8 mouse cellular contexts compared by ENCODE assay signal in genomic region chr11:75630645-75631229, GRCm38 (mm10). TPM values are rescaled to one million over a fixed set of nuclear protein-coding genes. Genes with fewer than 3 reads are reported as not detected.
DNase-seq lines count a peak whose midpoint lies in the region; ATAC-seq lines count a peak whose summit lies in the region.

Gene Inpp5k (plus strand): TSS chr11:75630988.

- ATAC-seq in hindbrain, embryonic 16.5 days, result peak; percentile 100

- H3K4me3 ChIP-seq in hindbrain, embryonic 16.5 days (ENCODE audit: low read length), result peak within 1 kb of the TSS; percentile 75
- peak within 1 kb of the TSS; percentile 99 for H3K4me3 ChIP-seq in macrophage (ENCODE audit: inconsistent target)

- peaks cover 19% of the 10 kb centered on the region; the same call in 1 of the 2 replicates for H3K36me3 ChIP-seq in hindbrain, embryonic 16.5 days (ENCODE audit: control insufficient read depth, insufficient read depth, low read length)
- peaks cover 49% of the 10 kb centered on the region for H3K36me3 ChIP-seq in macrophage (ENCODE audit: inconsistent target)

- peak within 1 kb of the TSS; percentile 82 for H3K27ac ChIP-seq in hindbrain, embryonic 16.5 days (ENCODE audit: low read depth, low read length)
- H3K27ac ChIP-seq in macrophage, result peak within 1 kb of the TSS; percentile 69

- peaks cover 29% of the 10 kb centered on the region for H3K79me2 ChIP-seq in macrophage (ENCODE audit: inconsistent target)

- H3K4me1 ChIP-seq in hindbrain, embryonic 16.5 days (ENCODE audit: control insufficient read depth, insufficient read depth, low read depth, low read length), result peaks cover 16% of the 10 kb centered on the region

- H3K9ac ChIP-seq in hindbrain, embryonic 16.5 days (ENCODE audit: low read depth, low read length), result peak within 1 kb of the TSS; percentile 75

- no peaks in the 10 kb centered on the region for H3K27me3 ChIP-seq in hindbrain, embryonic 16.5 days (replicated peaks; ENCODE audit: control insufficient read depth, insufficient read depth, low read length)

- WGBS in hindbrain, embryonic 16.5 days, result under 1% methylated on average over 41 of the region's 53 CpGs
- under 1% methylated on average over 51 of the region's 53 CpGs for WGBS in macrophage (ENCODE audit: missing documents)

- peak within 1 kb of the TSS; percentile 85 for H3K4me2 ChIP-seq in hindbrain, embryonic 16.5 days (ENCODE audit: low read length)

- DNase-seq in WW6 (ENCODE audit: low read depth, low spot score), result peak; percentile 99
- peak; percentile 87 to 93 for DNase-seq in cerebellum, postnatal 4 days (ENCODE audit: low spot score in 2 of 2)
- DNase-seq in gastrocnemius, adult 18-20 months (ENCODE audit: low spot score), result peak; percentile 97
- DNase-seq in left cerebral cortex, adult 18-20 months (ENCODE audit: low spot score in 2 of 2), result peak; percentile 94 to 98
- peak; percentile 99 for DNase-seq in right cerebral cortex, adult 18-20 months
- peak; percentile 74 for DNase-seq in urinary bladder, postnatal 10 days (ENCODE audit: low spot score)

- no peaks in the 10 kb centered on the region for H3K9me3 ChIP-seq in hindbrain, embryonic 16.5 days (ENCODE audit: control insufficient read depth, low read length)

RNA-seq across cellular contexts. Expression of gene Inpp5k, which starts in this region (rescaled TPM):
- total RNA-seq in gastrocnemius, adult 18-20 months (2021), result 10 to 100 TPM; 24.6 to 25.0 TPM
- polyA plus RNA-seq in hindbrain, embryonic 16.5 days (2015; fragmentation: Nextera tagmentation; extraction: Ambion mirVana), result 39.8 TPM in 2 replicates
- total RNA-seq in left cerebral cortex, adult 18-20 months (2021), result 10 to 100 TPM; 36.1 to 36.6 TPM
- total RNA-seq in macrophage (2018; cell fraction: chromatin; rRNA removed), result 100 to 1,000 TPM in 17 of 26 experiments, 10 to 100 TPM in 9; 32.1 to 200 (median 143) TPM
- 10 to 100 TPM; 29.2 to 51.8 (median 41.0) TPM for total RNA-seq in macrophage (2018; cell fraction: cytosol; rRNA removed)
- total RNA-seq in macrophage (2018; cell fraction: nucleus; rRNA removed), result 100 to 1,000 TPM in 12 of 26 experiments, 10 to 100 TPM in 14; 30.5 to 167 (median 94.2) TPM
- 20.3 to 48.0 TPM (median 38.4 TPM) in 3 replicates for polyA plus RNA-seq in macrophage (2018)

Comparison
In these comparisons a context has a peak if more than half of its experiments do, and no peak if none do; other contexts are left out.
1. Peak in every context shown above with its lines: DNase-seq, ATAC-seq, H3K4me3 ChIP-seq and H3K27ac ChIP-seq.